Mouse (Mus musculus) liver, embryonic 16.5 days (tissue): Measurements from ENCODE around the gene Parp3. TPM values are rescaled to one million over a fixed set of nuclear protein-coding genes. Genes with fewer than 3 reads are reported as not detected.
"Not testable (repeated sequence)": the region's sequence is repeated elsewhere in the genome, so short reads cannot be mapped to it uniquely, and the experiment has no call there.

ENCODE experiments used
- ATAC-seq: fragments of 200-750 bp; cut with Nextera tagmentation; 2 replicates; pipeline ENCODE4 v1.8.0; 2017; ENCODE audit warnings: low read depth, mild to moderate bottlenecking, moderate number of reproducible peaks, moderate library complexity
- H3K27ac ChIP-seq: fragments of 300-500 bp; sonication (generic); 2 replicates; pipeline ENCODE4 v1.5.1; 2014; ENCODE audit warnings: mild to moderate bottlenecking, low read length
- H3K27me3 ChIP-seq: fragments of 300-500 bp; sonication (generic); 2 replicates; pipeline ENCODE4 v1.6.1; 2014; ENCODE audit warnings: low read depth, low read length, mixed read lengths; ENCODE audit not compliant: control insufficient read depth, insufficient read depth
- H3K36me3 ChIP-seq: fragments of 300-500 bp; sonication (generic); 2 replicates; pipeline ENCODE4 v1.6.1; 2014; ENCODE audit warnings: mild to moderate bottlenecking; ENCODE audit not compliant: control insufficient read depth, insufficient read depth
- H3K4me1 ChIP-seq: fragments of 300-500 bp; sonication (generic); 2 replicates; pipeline ENCODE4 v1.6.1; 2014; ENCODE audit warnings: low read depth, low read length, mixed read lengths; ENCODE audit not compliant: control insufficient read depth
- H3K4me2 ChIP-seq: fragments of 300-500 bp; sonication (generic); 2 replicates; pipeline ENCODE4 v1.6.1; 2014; ENCODE audit warnings: low read depth, low read length, mixed read lengths
- H3K4me3 ChIP-seq: fragments of 300-500 bp; sonication (generic); 2 replicates; pipeline ENCODE4 v1.5.1; 2014; ENCODE audit warnings: low read depth, mild to moderate bottlenecking, low read length
- H3K9ac ChIP-seq: fragments of 300-500 bp; sonication (generic); 2 replicates; pipeline ENCODE4 v1.6.1; 2014; ENCODE audit warnings: low read depth, low read length
- H3K9me3 ChIP-seq: fragments of 300-500 bp; sonication (generic); replicated peaks from 2 replicates; pipeline ENCODE4 v1.6.1; 2016; ENCODE audit warnings: low read length; ENCODE audit not compliant: control insufficient read depth
- WGBS: fragments of 180-500 bp; shearing (Covaris S2); extraction: QIAGEN DNeasy Blood & Tissue Kit; methylation state at CpG from one replicate; pipeline ENCODE4 v1.1.7; 2014; ENCODE audit not compliant: insufficient replicate concordance; 5-methylcytosine and 5-hydroxymethylcytosine counted together
- polyA plus RNA-seq: library from polyadenylated mRNA; unstranded; fragments of >200 nt; fragmentation: Nextera tagmentation; extraction: Ambion mirVana; gene quantifications from 2 replicates; pipeline ENCODE4 v1.2.1, GENCODE M21; 2015

Parp3 gene
- polyA plus RNA-seq, 1 experiment from 2014 or later, result 1.3 TPM

GRCm38 (mm10) chr9:106499667-106500066 is 22.9 kb upstream of the Parp3 start, which contains the start of gene Iqcf1:
Iqcf1 (plus strand) TSS chr9:106499967.
- H3K36me3 ChIP-seq, result no peaks in the 10 kb centered on the region
- no peak within 1 kb of the TSS for H3K9ac ChIP-seq
- H3K27ac ChIP-seq, result no peak within 1 kb of the TSS
- H3K27me3 ChIP-seq, result no peaks in the 10 kb centered on the region
- WGBS, result 75% methylated on average over 6 of the region's 6 CpGs
- H3K9me3 ChIP-seq, result no peaks in the 10 kb centered on the region
- no peak for ATAC-seq
- no peak within 1 kb of the TSS for H3K4me2 ChIP-seq
- H3K4me1 ChIP-seq, result no peaks in the 10 kb centered on the region
- no peak within 1 kb of the TSS for H3K4me3 ChIP-seq

GRCm38 (mm10) chr9:106487602-106488001 is 10.9 kb upstream of the Parp3 start:
- not testable (repeated sequence) for H3K36me3 ChIP-seq, H3K9ac ChIP-seq, H3K4me2 ChIP-seq, ATAC-seq, H3K27me3 ChIP-seq, H3K4me3 ChIP-seq, H3K9me3 ChIP-seq, H3K27ac ChIP-seq, H3K4me1 ChIP-seq
- WGBS, result 70% methylated on average over 6 of the region's 6 CpGs

- WGBS, result 72% methylated on average over 10 of the region's 10 CpGs
Measured at GRCm38 (mm10) chr9:106485076-106485475, 8.3 kb upstream of the Parp3 start.

GRCm38 (mm10) chr9:106483606-106484005 is 6.9 kb upstream of the Parp3 start:
- no peaks in the 10 kb centered on the region; the same call in none of the 2 replicates for H3K36me3 ChIP-seq
- no peaks in the 10 kb centered on the region for H3K27me3 ChIP-seq
- H3K9ac ChIP-seq, result no peak overlapping the region
- no peak for ATAC-seq
- H3K9me3 ChIP-seq, result no peaks in the 10 kb centered on the region
- H3K4me1 ChIP-seq, result no peaks in the 10 kb centered on the region; the same call in 1 of the 2 replicates
- WGBS, result 77% methylated on average over 17 of the region's 17 CpGs
- H3K27ac ChIP-seq, result no peak overlapping the region
- no peak overlapping the region for H3K4me3 ChIP-seq
- H3K4me2 ChIP-seq, result no peak overlapping the region

More at GRCm38 (mm10) chr9:106485076-106485475, 8.3 kb upstream of the Parp3 start:
- ATAC-seq, result no peak
- Histone ChIP-seq H3K36me3 (no peaks in the 10 kb centered on the region; the same call in none of the 2 replicates), H3K27ac (no peak overlapping the region), H3K4me2 (no peak overlapping the region), H3K4me3 (no peak overlapping the region), H3K4me1 (no peaks in the 10 kb centered on the region), H3K9me3 (no peaks in the 10 kb centered on the region), H3K9ac (no peak overlapping the region), H3K27me3 (no peaks in the 10 kb centered on the region)

- Histone ChIP-seq H3K36me3 (no peaks in the 10 kb centered on the region; the same call in none of the 2 replicates), H3K9ac (no peak overlapping the region)
Measured at GRCm38 (mm10) chr9:106483136-106483535, 6.4 kb upstream of the Parp3 start.

GRCm38 (mm10) chr9:106482578-106483115 is 5.9 kb upstream of the Parp3 start:
- H3K27me3 ChIP-seq, result no peaks in the 10 kb centered on the region
- no peaks in the 10 kb centered on the region for H3K9me3 ChIP-seq
- no peak for ATAC-seq
- WGBS, result 78% methylated on average over 17 of the region's 17 CpGs
- no peak overlapping the region for H3K27ac ChIP-seq
- no peak overlapping the region for H3K9ac ChIP-seq
- no peak overlapping the region for H3K4me2 ChIP-seq
- H3K4me3 ChIP-seq, result no peak overlapping the region
- peaks cover 9% of the 10 kb centered on the region for H3K4me1 ChIP-seq
- H3K36me3 ChIP-seq, result no peaks in the 10 kb centered on the region; the same call in none of the 2 replicates

More at GRCm38 (mm10) chr9:106483136-106483535, 6.4 kb upstream of the Parp3 start:
- H3K4me1 ChIP-seq, result peaks cover 4% of the 10 kb centered on the region
- no peak overlapping the region for H3K4me3 ChIP-seq
- ATAC-seq, result no peak
- 82% methylated on average over 10 of the region's 10 CpGs for WGBS
- no peak overlapping the region for H3K27ac ChIP-seq
- no peaks in the 10 kb centered on the region for H3K27me3 ChIP-seq
- H3K4me2 ChIP-seq, result no peak overlapping the region
- no peaks in the 10 kb centered on the region for H3K9me3 ChIP-seq

- peaks cover 14% of the 10 kb centered on the region for H3K4me1 ChIP-seq
- no peaks in the 10 kb centered on the region for H3K9me3 ChIP-seq
- WGBS, result 75% methylated on average over 13 of the region's 13 CpGs
- H3K27me3 ChIP-seq, result no peaks in the 10 kb centered on the region
- no peak for ATAC-seq
- H3K4me3 ChIP-seq, result no peak overlapping the region
- no peak overlapping the region for H3K9ac ChIP-seq
- no peaks in the 10 kb centered on the region; the same call in none of the 2 replicates for H3K36me3 ChIP-seq
- no peak overlapping the region for H3K4me2 ChIP-seq
- H3K27ac ChIP-seq, result no peak overlapping the region
Measured at GRCm38 (mm10) chr9:106481676-106482075, 4.9 kb upstream of the Parp3 start.

GRCm38 (mm10) chr9:106481075-106481474 is 4.3 kb upstream of the Parp3 start:
- Histone ChIP-seq H3K4me1 (peaks cover 20% of the 10 kb centered on the region), H3K4me2 (no peak overlapping the region), H3K4me3 (no peak overlapping the region), H3K27me3 (no peaks in the 10 kb centered on the region), H3K27ac (no peak overlapping the region), H3K9ac (no peak overlapping the region), H3K36me3 (no peaks in the 10 kb centered on the region; the same call in none of the 2 replicates), H3K9me3 (no peaks in the 10 kb centered on the region)
- 64% methylated on average over 15 of the region's 15 CpGs for WGBS
- no peak for ATAC-seq

GRCm38 (mm10) chr9:106480541-106480940 is 3.8 kb upstream of the Parp3 start:
- no peak overlapping the region for H3K9ac ChIP-seq
- H3K27ac ChIP-seq, result no peak overlapping the region
- H3K36me3 ChIP-seq, result no peaks in the 10 kb centered on the region; the same call in none of the 2 replicates
- H3K4me2 ChIP-seq, result no peak overlapping the region
- no peaks in the 10 kb centered on the region for H3K9me3 ChIP-seq
- no peaks in the 10 kb centered on the region for H3K27me3 ChIP-seq
- no peak overlapping the region for H3K4me3 ChIP-seq
- WGBS, result 75% methylated on average over 7 of the region's 7 CpGs
- no peak for ATAC-seq
- H3K4me1 ChIP-seq, result peaks cover 26% of the 10 kb centered on the region
